Mouse (Mus musculus): Measurements from ENCODE around the gene Eef1akmt3.
"Not testable (repeated sequence)": the region's sequence is repeated elsewhere in the genome, so short reads cannot be mapped to it uniquely, and the experiment has no call there.

Eef1akmt3 gene

GRCm38 (mm10) chr10:127041274-127041766 lies at the start of gene Eef1akmt3, which contains the start of gene Mettl1:
TSS of gene Eef1akmt3 (minus strand) at chr10:127041513.
TSS of gene Mettl1 (plus strand) at chr10:127041414.
- DNase-seq, result peak in 1 of 2 experiments; percentile 22

- peak in 1 of 2 experiments; percentile 12 for DNase-seq
These were observed 49.5 kb upstream of the Eef1akmt3 start for GRCm38 (mm10) chr10:127090560-127091411.

- DNase-seq, result no peak
These were observed 44.3 kb upstream of the Eef1akmt3 start for GRCm38 (mm10) chr10:127085633-127086032.

GRCm38 (mm10) chr10:127085052-127085451 lies 43.7 kb upstream of the Eef1akmt3 start:
- no peak for DNase-seq

- no peak for DNase-seq
These were observed 42.6 kb upstream of the Eef1akmt3 start for GRCm38 (mm10) chr10:127083915-127084306.

- DNase-seq, result no peak
These were observed 42.1 kb upstream of the Eef1akmt3 start for GRCm38 (mm10) chr10:127083292-127083914.

GRCm38 (mm10) chr10:127081996-127082620 lies 40.8 kb upstream of the Eef1akmt3 start:
- no peak for DNase-seq

GRCm38 (mm10) chr10:127080901-127081780 lies 39.8 kb upstream of the Eef1akmt3 start:
- DNase-seq, result peak in 1 of 2 experiments; percentile 14

- DNase-seq, result peak in 1 of 2 experiments; percentile 32
These were observed 38.5 kb upstream of the Eef1akmt3 start for GRCm38 (mm10) chr10:127079665-127080391.

- peak in 1 of 2 experiments; percentile 20 for DNase-seq
These were observed 37.6 kb upstream of the Eef1akmt3 start for GRCm38 (mm10) chr10:127078677-127079575.

GRCm38 (mm10) chr10:127078001-127078676 lies 36.8 kb upstream of the Eef1akmt3 start:
- DNase-seq, result peak in 1 of 2 experiments; percentile 5

- DNase-seq, result peak in 1 of 2 experiments; percentile 7
These were observed 36.2 kb upstream of the Eef1akmt3 start for GRCm38 (mm10) chr10:127077515-127077914.

- DNase-seq, result peak; percentile 61 to 78
These were observed 34.8 kb upstream of the Eef1akmt3 start for GRCm38 (mm10) chr10:127076082-127076481.

- DNase-seq, result peak in 1 of 2 experiments; percentile 19
These were observed 34.3 kb upstream of the Eef1akmt3 start for GRCm38 (mm10) chr10:127075651-127076050.

GRCm38 (mm10) chr10:127075080-127075479 lies 33.8 kb upstream of the Eef1akmt3 start, which contains the start of gene Agap2:
TSS of gene Agap2 (plus strand) at chr10:127075284.
- DNase-seq, result peak; percentile 88 to 90

GRCm38 (mm10) chr10:127073981-127074380 lies 32.7 kb upstream of the Eef1akmt3 start:
- no peak for DNase-seq

GRCm38 (mm10) chr10:127072969-127073368 lies 31.7 kb upstream of the Eef1akmt3 start:
- not testable (repeated sequence) for DNase-seq

- DNase-seq, result not testable (repeated sequence)
These were observed 31.0 kb upstream of the Eef1akmt3 start for GRCm38 (mm10) chr10:127072270-127072669.

- DNase-seq, result no peak
These were observed 29.9 kb upstream of the Eef1akmt3 start for GRCm38 (mm10) chr10:127071203-127071602.
